Mouse (Mus musculus): ENCODE data around the gene Cog5. TPM values are rescaled to one million over a fixed set of nuclear protein-coding genes. Genes with fewer than 3 reads are reported as not detected.

Gene Cog5
- polyA plus RNA-seq, 1 experiment from 2014 or later, result 36.0 TPM

DNA sequence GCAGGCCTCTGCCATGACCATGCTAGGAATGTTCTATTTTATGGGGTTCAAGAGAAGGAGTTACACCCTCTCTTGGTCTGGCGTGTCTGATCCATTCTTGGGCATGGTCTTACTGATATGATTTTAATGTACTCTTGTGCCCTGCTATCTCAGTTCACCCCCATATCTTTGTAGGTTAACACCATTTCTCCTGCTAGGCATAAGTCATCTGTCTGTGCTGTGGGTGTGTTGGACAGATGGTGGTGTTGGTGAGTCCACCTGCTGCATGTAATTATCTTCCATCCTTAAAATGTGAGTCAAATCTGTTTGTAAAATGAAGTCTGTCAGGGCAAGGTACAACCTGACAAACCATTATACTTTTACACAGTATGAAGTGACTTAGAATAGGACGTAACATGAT lies 252.8 kb downstream of the Cog5 start:
- H3K36me3 ChIP-seq, result no peaks in the 10 kb centered on the region
- peaks cover 3% of the 10 kb centered on the region for H3K4me1 ChIP-seq
- no peak overlapping the region for H3K27ac ChIP-seq
- no peak overlapping the region for H3K4me2 ChIP-seq (replicated peaks)
- H3K27me3 ChIP-seq (replicated peaks), result no peaks in the 10 kb centered on the region
- H3K4me3 ChIP-seq, result no peak overlapping the region
- 98% methylated on average over 2 of the region's 2 CpGs for WGBS
- no peak for ATAC-seq (ENCODE audit: low FRiP score, low read depth)
- H3K9ac ChIP-seq, result no peak overlapping the region
- H3K9me3 ChIP-seq, result no peaks in the 10 kb centered on the region

DNA sequence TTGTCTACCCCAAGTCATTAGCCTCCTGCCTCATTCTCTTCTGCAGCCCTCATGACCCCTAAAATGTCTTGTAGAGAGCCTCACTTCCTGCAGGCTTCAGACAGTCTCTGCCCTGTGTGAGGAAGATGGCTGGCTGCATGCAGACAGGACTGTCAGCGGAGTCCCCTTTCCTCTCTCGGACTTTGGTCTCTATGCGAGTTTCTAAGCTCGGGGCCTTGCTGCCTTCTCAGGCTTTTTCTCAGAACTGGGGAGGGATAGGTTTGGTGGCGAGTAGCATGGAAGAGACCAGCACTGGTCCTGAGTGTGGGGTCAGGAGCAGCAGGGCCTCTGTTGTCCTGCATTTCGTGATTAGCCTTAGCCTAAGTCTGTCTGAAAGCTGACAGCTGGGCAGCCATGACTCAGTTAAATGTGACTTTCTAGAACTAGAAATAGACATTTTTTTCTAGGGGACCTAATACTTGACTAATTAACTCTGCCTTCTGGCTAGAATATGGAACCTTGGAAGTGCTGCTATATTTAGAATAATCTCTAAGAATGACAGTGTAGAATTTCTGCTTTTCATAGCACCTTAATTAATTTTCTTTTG lies 258.4 kb downstream of the Cog5 start:
- Histone ChIP-seq H3K9me3 (no peaks in the 10 kb centered on the region), H3K9ac (no peak overlapping the region), H3K4me1 (no peaks in the 10 kb centered on the region), H3K36me3 (no peaks in the 10 kb centered on the region), H3K27ac (no peak overlapping the region), H3K4me2 (replicated peaks) (no peak overlapping the region), H3K27me3 (replicated peaks) (no peaks in the 10 kb centered on the region), H3K4me3 (no peak overlapping the region)
- ATAC-seq (ENCODE audit: low FRiP score, low read depth), result no peak
- WGBS, result 86% methylated on average over 6 of the region's 6 CpGs

DNA sequence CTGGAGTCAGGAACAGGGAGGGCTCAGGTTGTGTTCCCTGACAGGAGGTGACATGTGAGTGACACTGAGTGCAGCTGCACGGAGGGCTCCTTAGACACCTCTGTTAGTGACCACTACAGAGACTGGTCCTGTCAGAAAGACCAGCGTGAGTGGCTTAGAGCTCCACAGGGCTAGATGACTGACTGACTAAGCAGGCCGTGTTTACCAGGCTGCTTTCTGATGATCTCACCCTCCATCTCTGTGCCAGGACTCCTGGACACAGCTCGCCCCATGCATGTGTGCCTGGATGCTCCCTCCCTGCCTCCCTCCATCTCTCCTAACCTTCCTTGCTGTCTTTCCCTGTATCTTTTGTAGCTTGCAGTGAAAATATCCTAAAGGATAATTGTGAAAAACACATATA lies 258.9 kb downstream of the Cog5 start:
- no peaks in the 10 kb centered on the region for H3K9me3 ChIP-seq
- ATAC-seq (ENCODE audit: low FRiP score, low read depth), result no peak
- H3K27ac ChIP-seq, result no peak overlapping the region
- 86% methylated on average over 4 of the region's 4 CpGs for WGBS
- H3K4me2 ChIP-seq (replicated peaks), result no peak overlapping the region
- no peaks in the 10 kb centered on the region for H3K4me1 ChIP-seq
- H3K27me3 ChIP-seq (replicated peaks), result no peaks in the 10 kb centered on the region
- H3K36me3 ChIP-seq, result no peaks in the 10 kb centered on the region
- no peak overlapping the region for H3K9ac ChIP-seq
- H3K4me3 ChIP-seq, result no peak overlapping the region

DNA sequence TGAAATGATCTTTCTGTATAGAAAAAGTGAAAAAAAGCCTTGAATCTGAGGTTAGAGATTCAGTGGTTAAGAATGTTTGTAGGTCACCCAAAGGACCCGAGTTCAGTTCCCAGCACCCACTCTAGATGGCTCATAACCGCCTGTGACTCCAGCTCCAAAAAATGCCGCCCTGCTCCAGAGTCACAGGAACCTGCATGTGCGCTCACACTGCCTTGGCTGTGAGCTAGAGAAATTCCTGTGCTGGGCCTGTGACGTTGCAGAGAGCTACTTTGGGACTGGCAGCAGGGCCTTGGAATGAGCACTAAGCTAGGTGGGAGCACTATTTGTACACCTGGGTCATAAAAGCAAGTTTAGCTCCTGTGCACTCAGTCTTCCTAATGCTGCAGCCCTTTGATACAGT lies 262.0 kb downstream of the Cog5 start:
- Histone ChIP-seq H3K4me3 (no peak overlapping the region), H3K27ac (no peak overlapping the region), H3K36me3 (peaks cover 6% of the 10 kb centered on the region; the same call in 1 of the 2 replicates), H3K4me2 (replicated peaks) (no peak overlapping the region), H3K9me3 (no peaks in the 10 kb centered on the region), H3K27me3 (replicated peaks) (no peaks in the 10 kb centered on the region), H3K9ac (no peak overlapping the region), H3K4me1 (no peaks in the 10 kb centered on the region)
- no peak for ATAC-seq (ENCODE audit: low FRiP score, low read depth)
- 96% methylated on average over 5 of the region's 5 CpGs for WGBS

DNA sequence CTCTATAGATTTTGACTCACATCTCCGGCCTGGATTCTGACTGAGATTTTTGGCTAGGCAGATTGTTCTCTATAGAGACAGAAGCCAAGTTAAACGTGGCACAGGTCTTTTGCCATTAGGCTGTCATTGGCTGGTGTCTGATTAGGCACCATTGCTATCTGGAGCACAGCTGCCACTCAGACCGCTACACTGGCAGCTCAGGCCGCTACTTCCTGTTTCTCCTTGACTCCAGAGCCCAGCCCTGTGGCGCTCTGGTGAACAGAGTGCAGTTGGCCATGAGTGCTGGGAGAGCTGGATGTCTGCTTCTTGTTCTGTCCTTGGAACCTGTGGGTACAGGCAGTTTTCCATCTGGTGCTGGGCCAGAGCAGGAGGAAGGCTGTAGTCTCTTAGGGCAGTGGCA lies 262.6 kb downstream of the Cog5 start:
- ATAC-seq (ENCODE audit: low FRiP score, low read depth), result no peak
- WGBS, result 87% methylated on average over 5 of the region's 5 CpGs
- H3K27me3 ChIP-seq (replicated peaks), result no peaks in the 10 kb centered on the region
- no peak overlapping the region for H3K27ac ChIP-seq
- H3K4me2 ChIP-seq (replicated peaks), result no peak overlapping the region
- H3K9ac ChIP-seq, result no peak overlapping the region
- no peaks in the 10 kb centered on the region for H3K9me3 ChIP-seq
- H3K4me3 ChIP-seq, result no peak overlapping the region
- peaks cover 6% of the 10 kb centered on the region; the same call in 1 of the 2 replicates for H3K36me3 ChIP-seq
- H3K4me1 ChIP-seq, result no peaks in the 10 kb centered on the region

DNA sequence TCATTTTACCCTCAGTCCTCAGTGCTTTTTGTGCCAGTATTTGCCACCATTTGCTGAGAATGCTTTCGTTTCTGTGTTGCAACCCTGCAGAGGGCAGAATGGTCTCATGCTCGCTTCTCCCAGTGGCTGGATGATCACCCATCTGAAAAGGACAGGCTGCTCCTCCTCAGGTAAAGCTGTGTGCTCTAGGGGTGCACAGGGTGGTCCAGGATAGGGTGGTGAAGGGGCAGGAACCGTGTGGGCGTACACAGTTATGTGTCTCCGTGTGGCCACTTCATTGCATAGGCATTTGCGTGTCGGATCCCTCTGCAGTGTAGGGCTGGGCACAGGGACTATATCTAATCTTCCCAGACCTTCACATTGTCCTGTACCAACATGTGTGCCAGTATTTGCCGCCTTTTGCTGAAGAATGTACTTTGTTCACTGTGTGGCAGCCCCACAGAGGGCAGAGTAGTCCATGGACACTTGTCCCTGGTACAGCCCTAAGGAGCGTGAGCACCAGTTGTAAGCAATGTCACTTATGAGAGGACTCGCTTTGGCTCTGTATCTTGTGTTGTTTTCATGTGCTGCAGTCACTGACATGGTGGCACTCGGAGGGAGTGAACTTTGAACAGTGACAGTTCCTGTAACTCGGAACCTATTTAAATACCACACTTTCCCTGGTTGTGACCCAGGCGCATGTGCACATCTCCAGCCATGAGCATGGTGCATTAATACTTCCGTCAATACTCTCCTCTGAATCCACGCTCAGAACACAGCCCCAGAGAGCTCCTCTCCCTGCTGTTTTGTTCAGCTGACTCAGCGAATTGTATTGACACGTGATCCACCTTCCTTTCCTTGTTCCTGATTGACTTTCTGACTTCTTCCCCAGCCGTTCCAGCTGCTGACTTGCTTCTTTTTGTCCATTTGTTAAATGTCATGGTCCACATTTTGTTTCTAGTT lies 266.1 kb downstream of the Cog5 start:
- no peak overlapping the region for H3K9ac ChIP-seq

DNA sequence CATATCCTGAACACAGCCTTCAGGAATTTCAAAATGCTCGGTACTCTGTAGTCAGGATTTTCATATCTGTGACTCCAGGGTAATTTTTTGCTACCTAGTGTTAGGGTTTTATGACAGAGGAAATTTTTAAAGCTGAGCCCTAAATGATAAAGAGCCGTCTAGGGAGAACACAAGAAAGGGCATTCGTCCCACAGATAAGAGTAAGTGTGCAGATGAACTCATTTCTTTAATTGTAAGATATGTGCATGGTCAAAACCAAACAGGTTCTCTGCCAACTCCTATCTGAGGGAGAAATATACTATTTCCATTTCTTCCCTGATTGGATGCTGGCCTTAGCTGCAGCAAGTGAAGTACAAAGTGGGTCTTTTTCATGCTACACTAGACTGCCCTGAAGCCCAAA lies 269.5 kb downstream of the Cog5 start:
- WGBS, result 96% methylated on average over 3 of the region's 3 CpGs

More for the DNA sequence above, 266.1 kb downstream of the Cog5 start:
- Histone ChIP-seq H3K4me3 (no peak overlapping the region), H3K9me3 (no peaks in the 10 kb centered on the region), H3K36me3 (peaks cover 20% of the 10 kb centered on the region; the same call in 1 of the 2 replicates), H3K4me2 (replicated peaks) (no peak overlapping the region), H3K27me3 (replicated peaks) (no peaks in the 10 kb centered on the region), H3K27ac (no peak overlapping the region), H3K4me1 (no peaks in the 10 kb centered on the region)
- 82% methylated on average over 18 of the region's 18 CpGs for WGBS
- ATAC-seq (ENCODE audit: low FRiP score, low read depth), result no peak

DNA sequence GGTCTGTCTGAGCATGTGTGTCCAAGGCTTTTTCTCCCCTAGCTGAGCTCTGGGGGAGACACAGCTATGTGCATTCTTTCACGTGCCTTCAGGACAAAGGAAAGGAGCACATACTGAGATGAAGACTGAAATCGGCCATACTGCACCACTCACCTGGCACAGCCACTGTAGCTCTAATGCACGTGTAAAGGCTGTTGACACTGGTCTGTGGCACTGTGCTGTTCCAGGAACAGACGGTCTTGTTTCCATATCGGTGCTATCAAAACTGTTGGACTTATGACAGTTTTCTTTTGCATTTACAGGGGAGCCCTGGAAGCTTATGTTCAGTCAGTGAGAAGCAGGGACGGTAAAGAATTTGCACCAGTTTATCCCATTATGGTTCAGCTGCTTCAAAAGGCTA lies 270.7 kb downstream of the Cog5 start:
- Histone ChIP-seq H3K36me3 (peaks cover 40% of the 10 kb centered on the region), H3K9me3 (no peaks in the 10 kb centered on the region), H3K27ac (no peak overlapping the region), H3K4me2 (replicated peaks) (no peak overlapping the region), H3K4me3 (no peak overlapping the region), H3K27me3 (replicated peaks) (no peaks in the 10 kb centered on the region), H3K9ac (no peak overlapping the region), H3K4me1 (no peaks in the 10 kb centered on the region)
- WGBS, result 91% methylated on average over 6 of the region's 6 CpGs
- ATAC-seq (ENCODE audit: low FRiP score, low read depth), result no peak

More for the DNA sequence above, 269.5 kb downstream of the Cog5 start:
- no peak for ATAC-seq (ENCODE audit: low FRiP score, low read depth)
- H3K27ac ChIP-seq, result no peak overlapping the region
- H3K4me1 ChIP-seq, result no peaks in the 10 kb centered on the region
- peaks cover 37% of the 10 kb centered on the region for H3K36me3 ChIP-seq
- no peaks in the 10 kb centered on the region for H3K9me3 ChIP-seq
- H3K9ac ChIP-seq, result no peak overlapping the region
- no peak overlapping the region for H3K4me3 ChIP-seq
- H3K27me3 ChIP-seq (replicated peaks), result no peaks in the 10 kb centered on the region
- H3K4me2 ChIP-seq (replicated peaks), result no peak overlapping the region

DNA sequence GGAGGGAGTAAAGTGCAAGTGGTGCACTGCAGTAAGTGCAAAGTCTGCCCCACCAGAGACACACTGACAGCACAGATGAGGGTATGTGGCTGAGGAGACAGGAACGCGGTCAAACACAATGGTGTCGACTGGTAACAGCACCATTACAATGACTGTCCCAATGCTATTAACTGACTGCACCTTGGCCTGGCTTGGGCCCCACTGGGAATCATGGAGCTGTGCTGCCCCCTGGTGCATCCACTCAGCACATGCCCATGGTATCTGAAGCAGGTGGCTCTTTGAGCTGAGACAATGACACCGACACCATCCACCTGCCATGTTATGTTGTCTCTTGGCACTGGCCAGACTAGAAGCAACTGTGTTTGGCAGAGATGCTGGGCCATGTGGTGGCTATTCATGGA lies 272.0 kb downstream of the Cog5 start:
- H3K36me3 ChIP-seq, result peaks cover 44% of the 10 kb centered on the region

DNA sequence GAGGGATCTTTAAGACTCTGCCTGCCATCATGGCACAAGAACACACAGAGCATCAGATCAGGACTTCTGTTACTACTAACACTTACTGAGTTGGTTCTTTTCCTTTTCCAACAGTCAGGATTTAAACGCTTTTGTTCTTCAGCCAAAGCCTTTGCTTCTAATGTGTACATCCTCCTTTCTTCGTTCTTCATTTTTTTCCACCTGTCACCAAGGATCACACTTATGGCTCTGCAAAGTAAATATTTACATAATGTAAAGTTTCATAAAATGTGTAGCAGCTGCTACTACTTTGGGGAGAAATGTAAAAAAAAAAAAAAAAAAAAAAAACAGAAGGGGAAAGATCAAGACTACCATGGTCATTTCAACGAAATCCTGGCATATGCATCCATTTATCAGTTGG lies 273.8 kb downstream of the Cog5 start:
- no peak overlapping the region for H3K9ac ChIP-seq
- H3K9me3 ChIP-seq, result no peaks in the 10 kb centered on the region
- WGBS, result 93% methylated on average over 3 of the region's 3 CpGs
- no peaks in the 10 kb centered on the region for H3K4me1 ChIP-seq
- ATAC-seq (ENCODE audit: low FRiP score, low read depth), result no peak
- peaks cover 57% of the 10 kb centered on the region for H3K36me3 ChIP-seq
- H3K27ac ChIP-seq, result no peak overlapping the region
- no peak overlapping the region for H3K4me3 ChIP-seq
- H3K27me3 ChIP-seq (replicated peaks), result no peaks in the 10 kb centered on the region
- H3K4me2 ChIP-seq (replicated peaks), result no peak overlapping the region

More for the DNA sequence above, 272.0 kb downstream of the Cog5 start:
- WGBS, result 50% methylated on average over 4 of the region's 4 CpGs
- H3K4me2 ChIP-seq (replicated peaks), result no peak overlapping the region
- no peaks in the 10 kb centered on the region for H3K9me3 ChIP-seq
- H3K9ac ChIP-seq, result no peak overlapping the region
- peak; percentile 89 for ATAC-seq (ENCODE audit: low FRiP score, low read depth)
- H3K27me3 ChIP-seq (replicated peaks), result no peaks in the 10 kb centered on the region
- no peak overlapping the region for H3K27ac ChIP-seq
- no peak overlapping the region for H3K4me3 ChIP-seq
- no peaks in the 10 kb centered on the region for H3K4me1 ChIP-seq

DNA sequence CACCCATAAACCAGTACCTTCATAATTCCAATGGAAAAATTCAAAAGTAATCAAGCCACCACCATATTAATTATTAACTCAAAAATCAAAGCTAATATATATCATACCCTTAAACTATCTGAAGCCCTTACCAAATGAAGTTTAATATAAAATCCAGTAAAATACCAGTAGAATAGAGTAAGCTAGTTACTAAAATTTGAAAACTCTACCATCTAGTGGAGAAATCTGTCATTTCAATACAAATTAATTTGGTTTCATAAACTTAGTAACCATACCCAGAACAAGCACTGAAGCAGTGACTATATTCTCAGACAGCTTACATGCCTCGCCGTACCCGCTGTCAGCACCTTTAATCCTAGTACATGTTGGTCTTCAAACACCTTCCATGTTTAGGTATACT lies 277.1 kb downstream of the Cog5 start:
- no peak overlapping the region for H3K4me3 ChIP-seq
- H3K4me2 ChIP-seq (replicated peaks), result no peak overlapping the region
- no peaks in the 10 kb centered on the region for H3K4me1 ChIP-seq
- WGBS, result over 99% methylated on average over 3 of the region's 3 CpGs
- no peaks in the 10 kb centered on the region for H3K27me3 ChIP-seq (replicated peaks)
- ATAC-seq (ENCODE audit: low FRiP score, low read depth), result no peak
- H3K27ac ChIP-seq, result no peak overlapping the region
- H3K9me3 ChIP-seq, result no peaks in the 10 kb centered on the region
- H3K9ac ChIP-seq, result no peak overlapping the region
- H3K36me3 ChIP-seq, result peaks cover 59% of the 10 kb centered on the region

DNA sequence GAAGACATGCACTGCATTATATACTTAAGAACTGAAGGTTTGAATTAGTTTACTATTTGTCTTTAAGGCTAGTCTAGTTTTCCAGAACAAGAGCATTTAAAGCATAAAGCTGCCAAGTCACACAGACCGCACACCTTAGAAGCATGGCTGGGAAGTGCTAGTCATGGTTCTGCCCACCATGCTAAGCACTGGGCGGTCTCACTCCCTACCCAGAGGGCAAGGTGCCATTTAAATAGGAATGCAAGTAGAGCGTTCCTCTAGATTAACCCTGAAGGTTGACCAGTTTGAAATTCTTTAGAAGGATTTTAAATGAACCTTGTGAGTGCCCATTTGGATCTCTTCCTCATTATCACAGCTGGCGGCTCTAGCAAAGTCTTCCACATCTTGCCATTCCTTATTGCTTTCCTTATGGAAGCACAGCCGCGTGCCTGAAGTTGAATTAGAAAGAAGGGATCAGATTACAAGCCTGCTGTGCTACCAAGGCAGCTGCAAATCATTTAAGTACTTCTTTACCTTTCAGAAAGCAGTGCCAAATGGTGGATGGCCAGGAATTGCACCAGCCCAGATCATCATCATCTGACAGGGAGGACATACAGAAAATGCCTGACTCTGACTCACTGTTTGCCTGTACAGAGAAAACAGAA lies 282.1 kb downstream of the Cog5 start:
- Histone ChIP-seq H3K4me2 (replicated peaks) (no peak overlapping the region), H3K4me1 (no peaks in the 10 kb centered on the region), H3K9ac (no peak overlapping the region), H3K27ac (no peak overlapping the region), H3K36me3 (peaks cover 72% of the 10 kb centered on the region), H3K4me3 (no peak overlapping the region), H3K9me3 (no peaks in the 10 kb centered on the region), H3K27me3 (replicated peaks) (no peaks in the 10 kb centered on the region)
- ATAC-seq (ENCODE audit: low FRiP score, low read depth), result no peak
- 41% methylated on average over 6 of the region's 6 CpGs for WGBS
